Mouse (Mus musculus) naive thymus-derived CD4-positive, alpha-beta T cell, adult 5 months (primary cell): ENCODE results near the gene Dnajb11. TPM values are rescaled to one million over a fixed set of nuclear protein-coding genes. Genes with fewer than 3 reads are reported as not detected.

ENCODE experiments used
- polyA plus RNA-seq: library from polyadenylated mRNA; unstranded; fragments of 100-300 nt; shearing (Covaris generic); gene quantifications from one replicate; pipeline ENCODE4 v1.2.1, GENCODE M21; 2017

The Dnajb11 gene
- polyA plus RNA-seq = 76.0 TPM

DNA sequence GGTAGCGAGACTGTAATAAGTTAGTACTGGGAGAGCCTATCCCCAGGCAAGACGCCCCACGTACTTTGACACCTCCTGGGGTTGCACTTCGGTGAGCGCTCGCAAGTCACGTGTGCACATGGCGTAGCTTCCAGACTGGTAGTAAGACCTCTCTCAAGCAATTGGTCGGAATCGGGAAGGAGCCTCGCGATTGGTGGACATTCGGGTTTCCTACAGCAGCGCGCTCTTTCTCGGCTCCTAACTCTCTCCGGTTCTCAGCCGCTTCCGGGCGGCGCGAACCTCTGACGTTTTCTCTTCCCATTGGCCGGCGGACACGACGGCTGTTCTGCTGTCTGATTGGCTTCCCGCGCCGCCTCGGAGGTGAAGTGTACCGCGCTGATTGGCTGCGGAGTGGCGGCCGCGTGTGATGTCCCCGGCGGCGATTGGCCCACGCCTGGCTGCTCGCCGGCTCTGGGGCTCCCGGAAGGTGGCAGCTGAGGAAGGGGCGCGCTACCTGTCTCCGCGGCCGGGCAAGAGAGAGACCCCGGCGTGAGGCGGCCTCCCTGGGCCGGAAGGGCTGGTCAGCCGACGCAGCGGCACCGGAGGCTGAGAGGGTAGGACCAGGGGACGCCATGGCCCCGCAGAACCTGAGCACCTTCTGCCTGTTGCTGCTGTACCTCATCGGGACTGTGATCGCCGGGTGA is at the start of gene Dnajb11, which contains the start of gene Tbccd1:
Gene Dnajb11 (plus strand): TSS at position 415 of the 683 bp plus-strand sequence.
Gene Tbccd1 (minus strand): TSS at position 239 of the 683 bp plus-strand sequence.

GRCm38 (mm10) chr16:22811477-22811876 is 46.2 kb upstream of the Dnajb11 start, which contains the start of gene Crygs:
Gene Crygs (minus strand): TSS chr16:22811577.

DNA sequence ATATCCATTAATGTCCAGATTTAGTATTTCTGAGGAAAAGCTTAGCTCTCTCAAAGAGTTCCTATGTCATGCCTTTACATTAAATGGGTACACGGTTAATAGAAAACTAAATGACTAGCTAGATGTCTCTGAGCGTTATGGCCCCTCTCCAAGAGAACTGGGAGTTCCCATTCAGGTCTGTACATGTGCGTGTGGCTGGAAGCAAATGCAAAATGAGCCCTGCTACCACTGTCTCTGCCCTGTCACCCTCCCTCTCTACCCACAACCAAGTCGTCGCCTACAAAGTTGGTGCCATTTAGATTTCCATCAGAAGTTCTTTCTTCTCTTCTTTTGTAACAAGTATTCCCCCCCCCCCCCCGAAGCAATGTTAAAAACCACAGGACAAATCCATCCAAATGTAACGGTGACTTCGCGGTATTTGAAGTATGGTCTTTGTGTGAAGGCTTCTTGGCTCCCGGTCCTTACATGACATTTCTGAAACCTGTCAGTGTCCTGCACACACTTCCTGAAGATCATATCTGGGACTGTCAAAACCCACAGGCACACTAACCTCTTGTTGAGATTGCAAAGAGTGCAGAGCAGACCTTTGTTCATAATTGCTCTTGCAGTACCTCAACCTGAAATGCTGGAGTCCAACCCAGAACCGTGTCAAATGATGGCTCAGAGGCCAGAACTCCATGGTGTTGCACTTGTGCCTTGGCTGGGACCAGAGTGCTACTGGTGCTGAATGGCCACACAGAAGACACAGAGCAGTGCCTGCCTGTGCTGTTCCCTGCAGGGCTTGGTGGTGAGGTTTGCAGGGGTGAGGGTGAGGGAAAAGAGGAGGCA is 33.3 kb downstream of the Dnajb11 start, which contains the start of gene Ahsg:
Gene Ahsg (plus strand): TSS at position 595 of the 828 bp plus-strand sequence.

GRCm38 (mm10) chr16:22918034-22918433 is 60.4 kb downstream of the Dnajb11 start, which contains the start of gene Fetub:
Gene Fetub (plus strand): TSS chr16:22918334.

Other genes with a start within 250 kb of the Dnajb11 start
- 0.88 TPM for gene Dgkg, start 200.6 kb upstream of the Dnajb11 start, polyA plus RNA-seq
- not detected for gene Crygs, start 46.3 kb upstream of the Dnajb11 start, polyA plus RNA-seq
- 12.6 TPM for gene Tbccd1, start 176 bp upstream of the Dnajb11 start, polyA plus RNA-seq
- gene Ahsg, start 33.4 kb downstream of the Dnajb11 start, polyA plus RNA-seq = not detected
- gene Fetub, start 60.5 kb downstream of the Dnajb11 start, polyA plus RNA-seq = not detected
- not detected for gene Hrg, start 93.2 kb downstream of the Dnajb11 start, polyA plus RNA-seq
- gene Kng2, start 171.6 kb downstream of the Dnajb11 start, polyA plus RNA-seq = not detected
- gene Kng1, start 200.0 kb downstream of the Dnajb11 start, polyA plus RNA-seq = not detected
- gene Eif4a2, start 249.6 kb downstream of the Dnajb11 start, polyA plus RNA-seq = 460 TPM